Mouse (Mus musculus) liver, embryonic 15.5 days (tissue): ENCODE results near the gene Ppp1r14d. TPM values are rescaled to one million over a fixed set of nuclear protein-coding genes. Genes with fewer than 3 reads are reported as not detected.

Source experiments
- ATAC-seq: fragments of 200-750 bp; cut with Nextera tagmentation; 2 replicates; pipeline ENCODE4 v1.8.0; 2017; ENCODE audit warnings: moderate number of reproducible peaks, mild to moderate bottlenecking, moderate library complexity; ENCODE audit not compliant: insufficient read depth
- H3K27ac ChIP-seq: fragments of 300-500 bp; sonication (generic); replicated peaks from 2 replicates; pipeline ENCODE4 v1.5.1; 2015; ENCODE audit warnings: mild to moderate bottlenecking, inconsistent platforms
- H3K27me3 ChIP-seq: fragments of 300-500 bp; sonication (generic); 2 replicates; pipeline ENCODE4 v1.6.1; 2015; ENCODE audit warnings: mild to moderate bottlenecking, inconsistent platforms
- H3K36me3 ChIP-seq: fragments of 300-500 bp; sonication (generic); replicated peaks from 2 replicates; pipeline ENCODE4 v1.6.1; 2015; ENCODE audit warnings: moderate library complexity, mild to moderate bottlenecking, inconsistent platforms
- H3K4me1 ChIP-seq: fragments of 300-500 bp; sonication (generic); replicated peaks from 2 replicates; pipeline ENCODE4 v1.6.1; 2015; ENCODE audit warnings: inconsistent platforms
- H3K4me2 ChIP-seq: fragments of 300-500 bp; sonication (generic); 2 replicates; pipeline ENCODE4 v1.6.1; 2015; ENCODE audit warnings: moderate library complexity, mild to moderate bottlenecking, inconsistent platforms
- H3K4me3 ChIP-seq: fragments of 300-500 bp; sonication (generic); replicated peaks from 2 replicates; pipeline ENCODE4 v1.5.1; 2015; ENCODE audit warnings: mild to moderate bottlenecking, inconsistent platforms
- H3K9ac ChIP-seq: fragments of 300-500 bp; sonication (generic); 2 replicates; pipeline ENCODE4 v1.6.1; 2015; ENCODE audit warnings: moderate library complexity, mild to moderate bottlenecking, inconsistent platforms
- H3K9me3 ChIP-seq: fragments of 300-500 bp; sonication (generic); replicated peaks from 2 replicates; pipeline ENCODE4 v1.6.1; 2016; ENCODE audit warnings: inconsistent platforms
- WGBS: fragments of 180-500 bp; shearing (Covaris S2); methylation state at CpG from one replicate; pipeline ENCODE4 v1.1.7; 2015; ENCODE audit warnings: mixed read lengths; ENCODE audit not compliant: insufficient replicate concordance; 5-methylcytosine and 5-hydroxymethylcytosine counted together
- polyA plus RNA-seq: library from polyadenylated mRNA; unstranded; fragments of >200 nt; fragmentation: Nextera tagmentation; extraction: Ambion mirVana; gene quantifications from 2 replicates; pipeline ENCODE4 v1.2.1, GENCODE M21; 2015

Gene Ppp1r14d
- polyA plus RNA-seq, 1 experiment from 2014 or later, result not detected

DNA sequence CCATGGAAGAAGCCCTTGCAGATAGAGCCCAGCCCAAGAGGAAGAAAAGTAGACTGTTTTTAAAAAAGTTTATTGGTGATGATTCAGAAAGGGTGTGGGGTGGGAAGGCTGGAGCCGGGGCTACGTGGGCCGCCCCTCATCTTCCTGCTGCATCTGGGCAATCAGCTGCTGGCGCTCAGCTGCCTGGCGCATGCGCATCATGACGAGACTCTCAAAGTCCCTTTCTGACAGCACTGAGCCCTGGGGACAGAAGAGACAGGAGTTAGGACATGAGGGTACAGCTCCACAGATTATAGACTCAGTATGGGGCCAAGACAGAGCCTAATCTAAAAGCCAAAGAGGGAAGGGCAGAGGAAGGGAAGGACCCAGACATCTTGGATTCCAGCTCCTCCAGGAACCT is 57.3 kb downstream of the Ppp1r14d start:
- Histone ChIP-seq H3K27me3 (peaks cover 25% of the 10 kb centered on the region), H3K9ac (0 out of 2 replicates have a peak overlapping the region, but pooled peaks have one; percentile 6), H3K9me3 (no peaks in the 10 kb centered on the region), H3K4me3 (no peak overlapping the region), H3K4me2 (no peak overlapping the region), H3K36me3 (0 out of 2 replicates have a peak, but pooled peaks cover 9% of the 10 kb centered on the region), H3K27ac (0 out of 2 replicates have a peak overlapping the region, but pooled peaks have one; percentile 41), H3K4me1 (peaks cover 36% of the 10 kb centered on the region)
- 75% methylated on average over 7 of the region's 7 CpGs for WGBS
- ATAC-seq, result no peak

GRCm38 (mm10) chr2:119171574-119171973 is 58.1 kb downstream of the Ppp1r14d start:
- no peak for ATAC-seq
- peaks cover 33% of the 10 kb centered on the region for H3K27me3 ChIP-seq
- H3K36me3 ChIP-seq, result 0 out of 2 replicates have a peak, but pooled peaks cover 9% of the 10 kb centered on the region
- WGBS, result 73% methylated on average over 8 of the region's 8 CpGs
- no peaks in the 10 kb centered on the region for H3K9me3 ChIP-seq
- no peak overlapping the region for H3K4me3 ChIP-seq
- H3K4me2 ChIP-seq, result no peak overlapping the region
- no peak overlapping the region for H3K9ac ChIP-seq
- H3K27ac ChIP-seq, result no peak overlapping the region
- H3K4me1 ChIP-seq, result peaks cover 45% of the 10 kb centered on the region

DNA sequence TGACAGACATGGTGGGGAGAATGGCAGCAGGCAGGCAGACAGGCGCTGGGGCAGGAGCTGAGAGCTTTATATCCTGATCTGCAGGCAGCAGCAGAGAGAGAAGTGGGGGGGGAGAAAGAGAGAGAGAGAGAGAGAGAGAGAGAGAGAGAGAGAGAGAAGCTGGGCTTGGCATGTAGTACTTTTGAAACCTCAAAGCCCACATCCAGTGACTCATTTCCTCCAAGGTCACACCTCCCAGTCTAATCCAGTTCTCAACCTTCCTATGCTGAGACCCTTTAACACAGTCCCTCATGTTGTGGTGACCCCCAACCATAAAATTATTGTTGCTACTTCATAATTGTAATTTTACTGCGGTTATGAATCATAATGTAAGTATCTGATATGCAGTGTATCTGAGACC is 59.4 kb downstream of the Ppp1r14d start:
- Histone ChIP-seq H3K4me3 (no peak overlapping the region), H3K4me1 (peaks cover 46% of the 10 kb centered on the region), H3K4me2 (no peak overlapping the region), H3K36me3 (0 out of 2 replicates have a peak, but pooled peaks cover 9% of the 10 kb centered on the region), H3K9ac (no peak overlapping the region), H3K9me3 (no peaks in the 10 kb centered on the region), H3K27me3 (peaks cover 46% of the 10 kb centered on the region), H3K27ac (no peak overlapping the region)
- WGBS, result 54% methylated on average over 2 of the region's 2 CpGs
- ATAC-seq, result no peak

Other genes starting within 250 kb of the Ppp1r14d start
- gene Ccdc32, start 200.5 kb downstream of the Ppp1r14d start, polyA plus RNA-seq, result 12.3 and 12.4 TPM in 2 replicates
- 2.6 and 2.8 TPM in 2 replicates for gene Rpusd2, start 195.1 kb downstream of the Ppp1r14d start, polyA plus RNA-seq
- 55.2 and 59.3 TPM in 2 replicates for gene Knl1, start 182.8 kb downstream of the Ppp1r14d start, polyA plus RNA-seq
- 30.4 and 36.9 TPM in 2 replicates for gene Rad51, start 117.1 kb downstream of the Ppp1r14d start, polyA plus RNA-seq
- gene Rmdn3, start 72.9 kb downstream of the Ppp1r14d start, polyA plus RNA-seq, result 45.0 and 50.7 TPM in 2 replicates
- 81.3 and 102 TPM in 2 replicates for gene Gchfr, start 62.1 kb downstream of the Ppp1r14d start, polyA plus RNA-seq
- 0.10 TPM in 2 replicates for gene Gm14137, start 55.4 kb downstream of the Ppp1r14d start, polyA plus RNA-seq
- gene Zfyve19, start 21.3 kb downstream of the Ppp1r14d start, polyA plus RNA-seq, result 19.0 and 21.6 TPM in 2 replicates
- 7.0 and 7.1 TPM in 2 replicates for gene Dnajc17, start 21.1 kb downstream of the Ppp1r14d start, polyA plus RNA-seq
- gene Spint1, start 7.5 kb upstream of the Ppp1r14d start, polyA plus RNA-seq, result 0.15 and 0.35 TPM in 2 replicates
- 0.08 and 0.26 TPM in 2 replicates for gene Rhov, start 41.4 kb upstream of the Ppp1r14d start, polyA plus RNA-seq
- gene Vps18, start 58.8 kb upstream of the Ppp1r14d start, polyA plus RNA-seq, result 6.3 and 6.4 TPM in 2 replicates
- 1.9 and 2.1 TPM in 2 replicates for gene Dll4, start 95.9 kb upstream of the Ppp1r14d start, polyA plus RNA-seq
- gene Chac1, start 121.3 kb upstream of the Ppp1r14d start, polyA plus RNA-seq, result 2.9 and 3.4 TPM in 2 replicates
- 1.4 and 1.6 TPM in 2 replicates for gene Ino80, start 247.8 kb upstream of the Ppp1r14d start, polyA plus RNA-seq